Mouse (Mus musculus): ENCODE measurements around the gene Epn1. TPM values are rescaled to one million over a fixed set of nuclear protein-coding genes. Genes with fewer than 3 reads are reported as not detected.

Epn1 gene
- polyA plus RNA-seq, 1 experiment from 2014 or later: 118 TPM

DNA sequence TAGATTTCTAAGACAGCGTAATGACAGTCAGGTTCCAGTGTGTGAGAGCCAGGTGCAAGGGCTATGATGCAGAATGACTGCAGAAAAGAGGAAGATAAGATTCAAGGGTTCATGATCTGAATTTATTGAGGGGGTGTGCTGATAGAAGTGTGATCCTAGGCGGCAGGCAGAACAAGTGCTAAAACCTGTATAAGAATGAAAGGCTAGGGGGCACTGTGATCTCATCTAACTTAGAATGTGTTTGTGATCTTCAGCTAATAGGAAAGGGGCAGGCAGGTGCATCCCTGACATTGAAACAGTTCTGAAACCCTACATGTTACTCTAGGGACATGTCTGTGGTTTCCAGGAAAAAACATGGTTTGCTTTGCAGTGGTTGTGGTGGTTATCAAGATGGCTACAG is 33.9 kb upstream of the Epn1 start:
- H3K4me1 ChIP-seq (replicated peaks): peaks cover 8% of the 10 kb centered on the region
- no peaks in the 10 kb centered on the region for H3K9me3 ChIP-seq
- no peaks in the 10 kb centered on the region for H3K36me3 ChIP-seq
- no peak overlapping the region for H3K4me3 ChIP-seq
- no peak overlapping the region for H3K27ac ChIP-seq (replicated peaks)
- WGBS: 67% methylated on average over 2 of the region's 2 CpGs
- H3K27me3 ChIP-seq: no peaks in the 10 kb centered on the region
- H3K4me2 ChIP-seq: no peak overlapping the region
- no peak for ATAC-seq (ENCODE audit: low FRiP score, low read depth)
- H3K9ac ChIP-seq: no peak overlapping the region

DNA sequence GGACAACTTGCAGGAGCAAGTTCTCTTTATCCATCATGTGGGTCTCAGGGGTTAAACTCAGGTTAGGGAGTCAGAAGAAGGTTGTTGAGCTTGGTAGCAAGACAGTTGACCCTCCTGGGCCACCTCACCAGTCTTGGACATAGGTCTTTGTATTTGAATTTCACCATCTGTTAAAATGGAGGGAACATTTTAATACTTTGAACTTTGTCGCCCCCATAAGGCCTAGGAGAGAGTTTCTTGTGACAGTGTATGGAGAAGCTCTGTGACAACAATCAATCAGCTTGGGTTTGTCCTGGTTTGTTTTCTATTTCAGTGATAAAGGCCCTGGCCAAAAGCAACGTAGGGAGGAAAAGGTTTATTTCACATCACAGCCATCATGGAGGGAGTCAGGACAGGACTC is 32.7 kb upstream of the Epn1 start:
- ATAC-seq (ENCODE audit: low FRiP score, low read depth): no peak
- Histone ChIP-seq H3K4me3 (no peak overlapping the region), H3K27ac (replicated peaks) (no peak overlapping the region), H3K4me1 (replicated peaks) (peaks cover 13% of the 10 kb centered on the region), H3K36me3 (no peaks in the 10 kb centered on the region), H3K4me2 (no peak overlapping the region), H3K27me3 (no peaks in the 10 kb centered on the region), H3K9me3 (no peaks in the 10 kb centered on the region), H3K9ac (no peak overlapping the region)
- 23% methylated on average over 2 of the region's 2 CpGs for WGBS

DNA sequence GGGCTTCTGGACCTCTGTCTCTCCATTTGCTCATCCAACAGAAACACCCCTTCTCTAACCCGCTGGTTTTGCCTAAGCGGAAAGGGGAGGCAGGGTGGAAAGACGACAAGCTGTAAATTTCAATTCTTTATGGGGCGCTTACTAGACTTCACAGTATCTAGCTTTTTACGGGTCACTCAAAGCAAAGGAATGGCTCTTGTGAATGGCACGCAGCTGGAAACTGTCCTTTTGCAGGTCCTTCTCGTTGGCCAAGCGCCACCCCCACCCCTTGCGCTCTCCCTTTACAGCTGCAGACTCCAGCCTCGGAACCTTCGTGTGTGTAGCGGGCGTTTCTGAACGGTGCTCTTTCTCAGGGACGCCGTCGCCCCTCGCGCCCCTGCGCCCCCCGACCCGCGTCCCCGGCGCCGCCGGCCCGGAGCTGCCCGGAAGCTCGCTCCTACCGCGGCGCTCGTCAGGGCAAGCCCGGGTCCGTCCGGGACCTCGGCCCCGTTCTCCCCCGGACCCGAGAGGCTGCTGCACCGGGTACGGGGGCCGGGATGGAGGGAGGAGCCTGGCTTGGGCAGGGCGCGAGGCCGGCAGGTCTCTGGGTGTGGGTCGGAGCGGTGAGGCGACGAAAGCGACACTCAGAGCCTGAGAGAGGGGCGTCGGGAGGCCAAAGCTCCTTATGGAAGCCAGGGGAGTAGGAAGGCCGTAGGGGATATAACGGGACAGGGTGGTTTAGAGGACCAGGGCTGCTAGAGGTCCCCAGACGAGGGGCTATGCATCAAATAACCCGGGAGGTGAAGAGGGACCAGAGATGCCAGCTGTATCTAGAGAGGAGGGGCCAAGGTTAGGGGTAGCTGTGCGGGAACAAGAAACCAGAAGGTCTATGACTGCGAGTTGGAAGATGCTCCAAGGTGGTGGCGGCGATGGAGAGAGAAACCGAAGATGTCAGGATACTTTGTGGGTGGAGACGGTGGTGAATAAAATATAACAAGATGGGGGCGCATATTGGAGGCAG is 28.5 kb upstream of the Epn1 start, which contains the start of gene Zfp580:
Gene Zfp580 (plus strand): TSS at position 346 of the 1,000 bp plus-strand sequence.
- Histone ChIP-seq H3K9ac (peak within 1 kb of the TSS; percentile 84), H3K4me2 (peak within 1 kb of the TSS; percentile 93), H3K4me3 (peak within 1 kb of the TSS; percentile 79), H3K9me3 (no peaks in the 10 kb centered on the region), H3K27ac (replicated peaks) (peak within 1 kb of the TSS; percentile 92), H3K27me3 (peaks cover 24% of the 10 kb centered on the region), H3K4me1 (replicated peaks) (peaks cover 51% of the 10 kb centered on the region), H3K36me3 (no peaks in the 10 kb centered on the region)
- under 1% methylated on average over 65 of the region's 65 CpGs for WGBS
- ATAC-seq (ENCODE audit: low FRiP score, low read depth): peak; percentile 79

DNA sequence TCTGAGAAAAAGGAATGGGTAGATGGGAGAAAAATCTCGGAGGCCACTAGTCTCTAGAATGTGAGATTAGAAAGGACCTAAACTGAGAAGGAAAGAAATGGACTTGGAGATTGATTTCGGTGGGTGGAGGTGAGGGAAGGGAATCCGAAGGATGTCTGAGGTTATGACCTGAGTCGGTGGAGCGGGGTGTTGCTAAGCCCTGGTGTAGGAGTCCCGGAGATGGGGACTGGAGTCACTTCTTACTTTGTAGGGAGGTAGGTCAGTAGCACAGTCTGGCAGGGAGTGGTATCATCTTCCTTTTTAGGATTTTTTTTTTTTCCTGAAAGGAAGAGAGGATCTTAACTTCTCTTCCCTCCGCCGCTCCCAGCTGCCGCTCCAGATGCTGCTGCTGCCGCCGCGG is 27.6 kb upstream of the Epn1 start:
- WGBS: 2% methylated on average over 12 of the region's 12 CpGs
- peak overlapping the region; percentile 92; the same call in 1 of the 2 replicates for H3K27ac ChIP-seq (replicated peaks)
- H3K9ac ChIP-seq: peak overlapping the region; percentile 84
- peaks cover 24% of the 10 kb centered on the region for H3K27me3 ChIP-seq
- H3K9me3 ChIP-seq: no peaks in the 10 kb centered on the region
- no peaks in the 10 kb centered on the region for H3K36me3 ChIP-seq
- ATAC-seq (ENCODE audit: low FRiP score, low read depth): no peak
- peak overlapping the region; percentile 79 for H3K4me3 ChIP-seq
- peak overlapping the region; percentile 93 for H3K4me2 ChIP-seq
- H3K4me1 ChIP-seq (replicated peaks): peaks cover 57% of the 10 kb centered on the region

DNA sequence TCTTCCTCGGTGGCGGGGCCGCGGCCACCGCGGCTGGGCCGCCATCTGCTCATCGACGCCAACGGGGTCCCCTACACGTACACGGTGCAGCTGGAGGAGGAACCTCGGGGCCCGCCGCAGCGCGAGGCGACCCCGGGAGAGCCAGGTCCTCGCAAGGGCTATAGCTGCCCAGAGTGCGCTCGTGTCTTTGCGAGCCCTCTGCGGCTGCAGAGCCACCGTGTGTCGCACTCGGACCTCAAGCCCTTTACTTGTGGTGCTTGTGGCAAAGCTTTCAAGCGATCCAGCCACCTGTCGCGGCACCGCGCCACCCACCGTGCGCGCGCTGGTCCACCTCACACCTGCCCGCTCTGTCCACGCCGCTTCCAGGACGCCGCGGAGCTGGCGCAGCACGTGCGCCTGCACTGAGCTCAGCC is 27.1 kb upstream of the Epn1 start:
- 4% methylated on average over 44 of the region's 45 CpGs for WGBS
- H3K9ac ChIP-seq: peak overlapping the region; percentile 84
- no peaks in the 10 kb centered on the region for H3K36me3 ChIP-seq
- no peak for ATAC-seq (ENCODE audit: low FRiP score, low read depth)
- 0 out of 2 replicates have a peak overlapping the region, but pooled peaks have one; percentile 24 for H3K27ac ChIP-seq (replicated peaks)
- H3K9me3 ChIP-seq: no peaks in the 10 kb centered on the region
- peak overlapping the region; percentile 93 for H3K4me2 ChIP-seq
- peaks cover 28% of the 10 kb centered on the region for H3K27me3 ChIP-seq
- peak overlapping the region; percentile 79 for H3K4me3 ChIP-seq
- peaks cover 62% of the 10 kb centered on the region for H3K4me1 ChIP-seq (replicated peaks)

DNA sequence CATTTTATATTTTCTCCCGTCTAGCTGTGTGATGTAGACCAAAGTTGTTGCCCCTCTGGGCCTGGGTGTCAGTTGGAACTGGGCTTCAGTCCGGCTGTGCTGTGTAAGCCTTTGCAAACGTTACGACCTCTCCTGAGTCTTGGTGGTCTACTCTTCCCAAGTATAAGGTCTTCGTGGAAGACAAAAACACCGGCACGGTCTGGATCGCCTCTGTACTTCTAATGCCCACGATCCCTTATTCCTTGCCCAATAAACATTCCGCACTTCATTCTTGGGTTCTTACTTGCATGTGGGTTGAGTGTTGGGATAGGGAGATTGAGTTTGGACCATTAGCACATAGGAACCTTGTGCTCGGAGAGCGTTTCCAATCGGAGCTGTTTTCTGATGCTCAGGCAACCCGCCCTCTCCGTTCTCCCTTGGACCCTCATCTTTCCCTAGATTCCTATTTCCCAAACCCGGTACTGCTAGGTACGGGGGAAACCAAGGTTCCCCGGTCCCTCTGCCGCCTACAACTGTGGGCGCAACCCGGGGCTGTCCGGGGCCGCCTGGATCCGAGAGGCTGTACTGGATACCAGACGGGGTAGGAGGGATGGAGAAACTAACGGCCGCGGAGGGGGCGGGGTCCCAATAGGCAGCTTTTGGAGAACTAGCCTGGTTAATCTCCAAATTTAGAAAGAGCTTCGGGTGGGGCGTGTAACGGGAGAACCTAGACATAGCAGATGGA is 26.4 kb upstream of the Epn1 start:
- Histone ChIP-seq H3K4me2 (peak overlapping the region; percentile 93), H3K9me3 (no peaks in the 10 kb centered on the region), H3K36me3 (no peaks in the 10 kb centered on the region), H3K4me1 (replicated peaks) (peaks cover 68% of the 10 kb centered on the region), H3K4me3 (peak overlapping the region; percentile 79), H3K9ac (peak overlapping the region; percentile 84), H3K27ac (replicated peaks) (peak overlapping the region; percentile 54; the same call in 1 of the 2 replicates), H3K27me3 (peaks cover 28% of the 10 kb centered on the region)
- WGBS: 10% methylated on average over 32 of the region's 32 CpGs
- no peak for ATAC-seq (ENCODE audit: low FRiP score, low read depth)

DNA sequence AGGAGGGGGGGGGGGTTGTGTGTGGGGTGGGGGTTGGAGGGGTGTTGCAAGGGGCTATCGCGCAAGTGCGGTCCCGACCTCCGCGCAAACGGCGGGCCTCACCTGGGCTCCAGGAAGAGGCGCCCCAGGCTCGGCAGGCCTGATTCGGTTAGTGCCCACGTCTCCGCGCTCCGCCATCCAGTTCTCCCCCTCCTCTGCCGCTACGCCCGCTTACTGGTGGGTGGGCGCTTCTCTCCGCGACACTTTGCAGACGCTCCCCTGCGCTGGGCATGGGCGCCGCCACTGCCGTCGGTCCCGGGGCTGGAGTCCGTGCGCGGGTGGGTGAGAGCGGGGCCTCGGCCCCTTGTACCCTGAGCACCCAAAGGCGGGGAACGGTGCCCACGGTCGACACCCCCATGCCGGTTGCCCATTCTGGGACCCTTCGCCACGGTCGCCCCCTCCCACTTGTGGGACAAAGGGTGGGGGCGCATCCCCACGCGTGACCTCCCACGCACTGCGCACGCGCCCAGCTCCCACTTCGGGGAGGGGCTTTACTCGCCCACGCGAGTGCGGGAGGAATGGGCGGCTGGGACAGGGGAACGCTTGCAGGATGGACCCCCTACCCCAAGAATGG is 23.3 kb upstream of the Epn1 start:
- peaks cover 28% of the 10 kb centered on the region for H3K27me3 ChIP-seq
- peaks cover 84% of the 10 kb centered on the region for H3K4me1 ChIP-seq (replicated peaks)

DNA sequence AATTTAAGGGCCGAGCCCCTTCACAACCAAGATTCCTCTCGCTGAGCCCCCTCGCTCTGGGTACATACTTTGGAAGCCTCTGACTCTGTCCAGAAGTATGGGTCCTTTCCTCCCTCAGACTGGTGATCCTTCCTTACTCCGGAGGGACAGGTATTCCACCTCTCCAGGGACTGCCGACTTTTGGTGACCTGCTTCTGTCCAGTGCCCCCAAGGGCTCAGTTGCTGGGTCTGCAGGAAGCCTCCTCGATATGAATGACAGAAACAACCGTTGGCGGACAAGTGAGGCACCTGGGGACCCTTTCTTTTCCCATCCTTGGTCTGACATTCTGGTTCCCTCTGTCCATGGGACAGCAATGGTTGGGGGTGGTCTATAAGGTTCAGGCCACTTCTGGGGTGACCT is 22.7 kb upstream of the Epn1 start:
- Histone ChIP-seq H3K9ac (peak overlapping the region; percentile 56), H3K9me3 (no peaks in the 10 kb centered on the region), H3K27ac (replicated peaks) (peak overlapping the region; percentile 78), H3K4me2 (peak overlapping the region; percentile 60), H3K36me3 (no peaks in the 10 kb centered on the region), H3K27me3 (peaks cover 28% of the 10 kb centered on the region), H3K4me1 (replicated peaks) (peaks cover 78% of the 10 kb centered on the region), H3K4me3 (peak overlapping the region; percentile 49)
- WGBS: 23% methylated on average over 8 of the region's 8 CpGs
- no peak for ATAC-seq (ENCODE audit: low FRiP score, low read depth)

More for the DNA sequence above, 23.3 kb upstream of the Epn1 start:
- peak; percentile 21 for ATAC-seq (ENCODE audit: low FRiP score, low read depth)
- Histone ChIP-seq H3K4me2 (peak overlapping the region; percentile 60), H3K9me3 (no peaks in the 10 kb centered on the region), H3K36me3 (no peaks in the 10 kb centered on the region), H3K27ac (replicated peaks) (peak overlapping the region; percentile 78), H3K4me3 (peak overlapping the region; percentile 49), H3K9ac (peak overlapping the region; percentile 56)
- WGBS: 2% methylated on average over 50 of the region's 55 CpGs

DNA sequence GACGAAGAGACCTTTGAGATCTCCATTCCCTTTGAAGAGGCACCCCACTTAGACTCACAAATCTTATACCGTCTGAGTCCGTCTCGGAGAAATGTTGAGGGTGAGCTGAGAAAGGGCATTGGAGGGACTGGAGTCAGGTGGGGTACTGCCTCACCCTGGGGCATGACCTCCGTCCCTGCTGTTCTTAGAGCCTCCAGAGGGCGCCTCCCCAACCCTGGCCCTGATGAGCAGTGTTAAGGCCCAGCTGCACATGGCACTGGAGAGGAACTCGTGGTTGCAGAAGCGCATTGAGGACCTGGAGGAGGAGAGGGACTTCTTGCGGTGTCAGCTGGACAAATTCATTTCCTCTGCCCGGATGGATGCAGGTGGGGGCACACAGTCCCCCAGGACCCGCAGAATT is 22.2 kb upstream of the Epn1 start:
- WGBS: 31% methylated on average over 11 of the region's 11 CpGs
- Histone ChIP-seq H3K27ac (replicated peaks) (no peak overlapping the region), H3K9ac (peak overlapping the region; percentile 56; the same call in 1 of the 2 replicates), H3K9me3 (no peaks in the 10 kb centered on the region), H3K4me2 (peak overlapping the region; percentile 60), H3K4me1 (replicated peaks) (peaks cover 73% of the 10 kb centered on the region), H3K36me3 (no peaks in the 10 kb centered on the region), H3K4me3 (peak overlapping the region; percentile 49), H3K27me3 (peaks cover 28% of the 10 kb centered on the region)
- ATAC-seq (ENCODE audit: low FRiP score, low read depth): no peak

DNA sequence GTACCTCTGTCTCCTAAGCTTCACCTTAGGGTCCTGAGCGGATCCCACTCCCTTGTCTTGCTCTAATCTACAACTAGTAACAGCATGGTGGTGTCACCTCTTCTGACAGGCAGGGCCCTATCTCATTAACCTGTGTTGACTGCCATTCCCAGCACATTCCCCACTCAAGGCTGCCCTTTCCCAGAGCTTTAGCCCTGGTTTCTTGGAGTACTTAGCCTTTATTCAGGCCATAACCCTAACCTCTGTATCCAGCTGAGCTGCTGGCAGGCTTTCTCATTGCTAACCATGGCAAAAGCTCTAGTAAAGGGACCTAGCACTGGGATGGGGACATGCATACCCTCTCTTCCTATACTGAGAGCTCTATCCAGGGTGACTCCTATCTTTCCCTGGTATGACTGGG is 21.4 kb upstream of the Epn1 start:
- H3K4me1 ChIP-seq (replicated peaks): peaks cover 71% of the 10 kb centered on the region

DNA sequence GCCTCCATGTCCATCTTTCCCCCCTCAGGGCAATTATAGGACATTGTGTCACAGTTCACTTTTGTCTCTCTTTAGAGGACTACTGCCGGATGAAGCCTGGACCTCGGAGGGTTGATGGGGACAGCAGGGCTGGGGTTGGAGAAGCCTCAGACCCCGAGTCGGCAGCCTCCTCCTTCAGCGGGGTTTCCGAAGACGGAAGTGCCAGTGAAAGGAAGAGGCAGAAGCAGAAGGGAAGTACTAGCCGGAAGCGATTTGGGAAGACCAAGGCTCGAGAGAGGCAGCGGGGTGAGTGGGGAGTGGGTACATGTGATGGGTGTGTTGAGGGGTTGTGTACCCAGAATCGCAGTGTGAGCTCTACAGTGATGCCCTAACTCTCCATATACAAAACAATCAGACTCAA is 20.6 kb upstream of the Epn1 start:
- Histone ChIP-seq H3K4me3 (no peak overlapping the region), H3K36me3 (no peaks in the 10 kb centered on the region), H3K4me1 (replicated peaks) (peaks cover 71% of the 10 kb centered on the region), H3K9me3 (no peaks in the 10 kb centered on the region), H3K27ac (replicated peaks) (peak overlapping the region; percentile 96), H3K4me2 (peak overlapping the region; percentile 84), H3K9ac (0 out of 2 replicates have a peak overlapping the region, but pooled peaks have one; percentile 72), H3K27me3 (peaks cover 22% of the 10 kb centered on the region)
- no peak for ATAC-seq (ENCODE audit: low FRiP score, low read depth)
- WGBS: 93% methylated on average over 12 of the region's 12 CpGs

More for the DNA sequence above, 21.4 kb upstream of the Epn1 start:
- H3K27ac ChIP-seq (replicated peaks): no peak overlapping the region
- no peak overlapping the region for H3K9ac ChIP-seq
- no peak overlapping the region for H3K4me3 ChIP-seq
- ATAC-seq (ENCODE audit: low FRiP score, low read depth): no peak
- 78% methylated on average over 1 of the region's 1 CpGs for WGBS
- H3K9me3 ChIP-seq: no peaks in the 10 kb centered on the region
- H3K4me2 ChIP-seq: no peak overlapping the region
- H3K36me3 ChIP-seq: no peaks in the 10 kb centered on the region
- peaks cover 25% of the 10 kb centered on the region for H3K27me3 ChIP-seq
